Mouse (Mus musculus): ENCODE results near the gene Sfmbt1.

DNA sequence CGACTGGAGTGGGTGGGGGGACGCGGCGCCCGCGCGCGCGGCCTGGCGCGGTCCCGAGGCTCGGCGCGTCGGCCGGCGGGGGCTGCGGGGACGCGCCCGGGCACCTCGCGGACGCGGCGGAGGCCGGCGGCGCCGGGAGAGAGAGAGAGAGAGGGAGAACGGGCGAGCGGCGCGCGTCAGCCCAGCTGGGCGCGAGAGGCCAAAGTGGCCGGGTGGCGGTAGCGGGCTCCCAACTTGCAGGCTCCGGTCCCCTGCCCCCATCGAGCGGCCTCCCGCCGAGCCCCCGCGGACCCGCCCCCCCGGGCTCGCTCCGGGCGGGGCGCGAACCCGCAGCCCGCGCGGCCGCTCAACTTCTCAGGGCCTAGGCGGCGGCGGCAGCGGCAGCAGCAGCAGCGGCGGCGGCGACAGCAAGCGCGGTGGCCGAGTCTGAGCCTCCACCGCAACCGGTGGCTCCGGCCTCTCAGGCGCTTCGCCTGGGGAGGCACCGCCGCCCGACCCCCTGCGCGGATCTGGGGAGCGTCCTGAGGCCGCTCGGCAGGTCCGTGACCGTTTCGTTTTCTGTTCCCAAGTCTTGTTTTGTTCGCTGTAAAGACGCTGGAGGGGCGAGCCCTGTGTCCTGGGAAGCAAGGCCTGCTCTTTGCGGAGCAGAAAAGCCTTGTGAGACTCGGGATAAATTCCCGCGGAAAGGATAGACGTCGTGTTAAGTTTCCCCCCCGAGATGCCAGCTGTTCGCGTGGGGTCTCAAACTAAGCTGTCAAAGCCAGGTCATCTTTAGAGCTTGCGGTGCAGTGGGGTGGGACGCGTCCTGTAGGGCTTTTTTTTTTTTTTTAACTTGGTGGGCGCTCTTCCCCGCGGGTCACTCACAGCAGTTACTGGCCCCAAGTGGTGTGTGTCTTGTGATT is 1.7 kb downstream of the Sfmbt1 start:
- TF ChIP-seq GATA1 (IDR thresholded peaks at IDR 0.05; ENCODE audit: borderline replicate concordance, low read length) = no peak
- no peak for TF ChIP-seq FLI1 (IDR thresholded peaks at IDR 0.05; ENCODE audit: low read length)
